Mouse (Mus musculus) bone marrow, adult 2 months (tissue): ENCODE data around the gene Slc35e4.

Source experiments
- CTCF ChIP-seq: fragments of 200-500 bp; IDR thresholded peaks from 2 replicates; pipeline ENCODE4 v1.5.1; 2011; ENCODE audit warnings: low read length, control low read depth; ENCODE audit not compliant: control insufficient read depth, insufficient read depth
- POLR2A ChIP-seq: fragments of 200-500 bp; IDR thresholded peaks from 2 replicates; pipeline ENCODE4 v1.6.1; 2011; ENCODE audit warnings: low read depth, mild to moderate bottlenecking, control low read depth, low read length, borderline replicate concordance; ENCODE audit not compliant: control insufficient read depth

- no peak for TF ChIP-seq CTCF
- TF ChIP-seq POLR2A: no peak
These were observed 51.6 kb downstream of the Slc35e4 start for GRCm38 (mm10) chr11:3862661-3863453.
